Mouse (Mus musculus) cerebellum, adult 2 months (tissue): Measurements from ENCODE around the gene Xylb.

ENCODE experiments used
- CTCF ChIP-seq: fragments of 200-500 bp; IDR thresholded peaks from 2 replicates; pipeline ENCODE4 v1.5.1; 2011; ENCODE audit warnings: low read depth, mild to moderate bottlenecking, control low read depth, low read length, moderate library complexity, borderline replicate concordance; ENCODE audit not compliant: insufficient read depth
- POLR2A ChIP-seq: fragments of 200-500 bp; IDR thresholded peaks from 2 replicates; pipeline ENCODE4 v1.6.1; 2011; ENCODE audit warnings: low read length, control low read depth, borderline replicate concordance; ENCODE audit not compliant: insufficient read depth

DNA sequence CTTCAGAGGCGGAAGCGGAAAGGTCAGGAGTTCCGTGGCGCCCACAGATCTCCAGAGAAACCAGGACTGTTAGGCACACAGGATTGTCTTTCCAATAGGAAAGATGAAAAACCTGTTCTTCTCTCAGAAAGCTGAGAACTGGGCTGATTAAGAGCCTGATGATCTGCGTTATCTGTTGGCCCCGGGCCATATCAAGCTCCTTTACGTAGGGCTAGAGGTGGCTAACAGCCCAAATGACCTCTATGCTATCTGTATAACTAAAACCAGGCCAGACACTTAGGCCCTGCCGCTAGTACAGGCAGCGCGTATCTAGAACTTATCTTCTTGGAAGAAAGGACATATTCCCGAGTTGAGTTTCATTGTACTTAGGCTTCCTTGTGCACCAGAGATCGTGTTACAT is 6.0 kb downstream of the Xylb start:
- TF ChIP-seq POLR2A = no peak
- TF ChIP-seq CTCF = no peak
